Mouse (Mus musculus) liver, embryonic 14.5 days (tissue): ENCODE measurements around the gene Eml2. TPM values are rescaled to one million over a fixed set of nuclear protein-coding genes. Genes with fewer than 3 reads are reported as not detected.

Experiments
- ATAC-seq: fragments of 200-750 bp; cut with Nextera tagmentation; 2 replicates; pipeline ENCODE4 v1.8.0; 2017; ENCODE audit warnings: moderate number of reproducible peaks, mild to moderate bottlenecking, moderate library complexity; ENCODE audit not compliant: insufficient read depth
- DNase-seq, 3 experiments: peaks; one replicate each; pipeline ENCODE4 v3.0.0-alpha.2; 2012 to 2013; ENCODE audit warnings: low read depth in 3 of 3, low spot score in 3 of 3
- H3K27ac ChIP-seq: fragments of 300-500 bp; sonication (generic); 2 replicates; pipeline ENCODE4 v1.5.1; 2014; ENCODE audit warnings: moderate library complexity, mild to moderate bottlenecking, control low read depth, inconsistent platforms
- H3K27me3 ChIP-seq: fragments of 300-500 bp; sonication (generic); 2 replicates; pipeline ENCODE4 v1.6.1; 2014; ENCODE audit warnings: mild to moderate bottlenecking, low read length, moderate library complexity; ENCODE audit not compliant: control insufficient read depth, insufficient read depth
- H3K36me3 ChIP-seq: fragments of 300-500 bp; sonication (generic); replicated peaks from 2 replicates; pipeline ENCODE4 v1.6.1; 2014; ENCODE audit warnings: low read depth; ENCODE audit not compliant: control insufficient read depth, insufficient read depth
- H3K4me1 ChIP-seq, 2 experiments: fragments of 200-500 bp in 1 of 2; fragments of 300-500 bp in 1 of 2; sonication (generic) in 1 of 2; replicated peaks; 2 replicates each; pipeline ENCODE4 v1.6.1; 2012 to 2014; ENCODE audit warnings: antibody characterized with exemption in 1 of 2, inconsistent platforms in 1 of 2, low read length in 1 of 2; ENCODE audit not compliant: control insufficient read depth in 2 of 2, insufficient read depth in 2 of 2
- H3K4me2 ChIP-seq: fragments of 300-500 bp; sonication (generic); 2 replicates; pipeline ENCODE4 v1.6.1; 2014; ENCODE audit warnings: low read depth, mild to moderate bottlenecking, control low read depth, moderate library complexity
- H3K4me3 ChIP-seq, 2 experiments: fragments of 200-500 bp in 1 of 2; fragments of 300-500 bp in 1 of 2; sonication (generic) in 1 of 2; 2 replicates each; pipeline ENCODE4 v1.5.1; 2012 to 2014; ENCODE audit warnings: low read depth in 2 of 2, low read length in 2 of 2, mild to moderate bottlenecking in 2 of 2, control low read depth in 1 of 2, inconsistent platforms in 1 of 2, moderate library complexity in 1 of 2; ENCODE audit not compliant: insufficient read depth in 1 of 2
- H3K9ac ChIP-seq: fragments of 300-500 bp; sonication (generic); replicated peaks from 2 replicates; pipeline ENCODE4 v1.6.1; 2014; ENCODE audit warnings: mild to moderate bottlenecking, control low read depth, moderate library complexity
- H3K9me3 ChIP-seq: fragments of 300-500 bp; sonication (generic); 2 replicates; pipeline ENCODE4 v1.6.1; 2016; ENCODE audit warnings: low read length, mixed read lengths; ENCODE audit not compliant: control insufficient read depth
- CTCF ChIP-seq: IDR thresholded peaks from 2 replicates; pipeline ENCODE4 v1.5.1; 2016; ENCODE audit warnings: antibody characterized with exemption, low read depth, control low read depth
- EP300 ChIP-seq: IDR thresholded peaks from 2 replicates; pipeline ENCODE4 v1.6.1; 2016; ENCODE audit warnings: antibody characterized with exemption, low read depth
- WGBS: fragments of 180-500 bp; shearing (Covaris S2); extraction: QIAGEN DNeasy Blood & Tissue Kit; methylation state at CpG from one replicate; pipeline ENCODE4 v1.1.7; 2014; ENCODE audit not compliant: insufficient replicate concordance; 5-methylcytosine and 5-hydroxymethylcytosine counted together
- polyA plus RNA-seq, 2 experiments: library from polyadenylated mRNA; depleted of rRNA in 1 of 2; stranded (reverse) in 1 of 2; unstranded in 1 of 2; fragments of >200 nt; fragmentation: Nextera tagmentation in 1 of 2; extraction: Ambion mirVana in 1 of 2; gene quantifications; 2 replicates each; pipeline versions ENCODE4 v1.2.1 to v1.2.3; 2012 to 2014

Eml2 gene
- polyA plus RNA-seq, 2 experiments = 0.98 to 7.3 TPM

DNA sequence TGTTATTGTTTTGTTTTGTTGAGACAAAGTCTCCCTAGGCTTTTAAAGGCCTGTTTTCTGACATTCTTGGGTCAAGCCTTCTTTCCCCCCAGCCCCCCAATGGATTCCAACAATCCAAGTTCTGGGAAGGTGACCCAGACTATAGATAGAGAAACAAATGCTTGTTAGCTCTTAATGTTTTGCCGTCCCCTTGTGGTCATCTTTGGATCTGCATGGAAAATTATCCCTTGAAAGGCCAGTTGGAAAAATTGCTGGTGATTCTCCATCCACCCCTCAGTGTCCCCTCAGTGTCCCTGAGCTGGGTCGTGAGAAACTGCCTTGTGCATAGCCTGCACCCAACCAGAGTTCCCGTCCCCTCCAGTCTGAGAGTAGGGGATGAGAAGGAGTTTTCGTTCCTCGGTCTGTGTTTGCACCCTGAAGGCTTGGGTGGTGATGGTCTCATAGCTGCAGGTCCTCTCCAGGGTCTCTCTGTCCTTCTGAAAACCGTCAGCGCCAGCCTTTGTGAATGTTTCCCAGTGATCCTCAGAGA is 32.8 kb downstream of the Eml2 start:
- TF ChIP-seq EP300 (no peak), CTCF (peak; percentile 76)
- H3K36me3 ChIP-seq = no peaks in the 10 kb centered on the region
- H3K27me3 ChIP-seq = peaks cover 25% of the 10 kb centered on the region
- no peak for ATAC-seq
- no peak overlapping the region for H3K9ac ChIP-seq
- no peaks in the 10 kb centered on the region; the same call in 1 of the 2 replicates for H3K9me3 ChIP-seq
- 43% methylated on average over 7 of the region's 7 CpGs for WGBS
- H3K27ac ChIP-seq = no peak overlapping the region
- no peak overlapping the region for H3K4me2 ChIP-seq
- H3K4me3 ChIP-seq = no peak overlapping the region
- DNase-seq = peak in 1 of 3 experiments; percentile 24
- H3K4me1 ChIP-seq = no peaks in the 10 kb centered on the region; a peak in 1 of 4 replicates

GRCm38 (mm10) chr7:19209494-19209893 is 33.3 kb downstream of the Eml2 start:
- no peak overlapping the region for H3K9ac ChIP-seq
- no peak overlapping the region for H3K4me2 ChIP-seq
- H3K27ac ChIP-seq = no peak overlapping the region
- no peaks in the 10 kb centered on the region; the same call in 1 of the 2 replicates for H3K9me3 ChIP-seq
- WGBS = 65% methylated on average over 4 of the region's 4 CpGs
- ATAC-seq (no peak), DNase-seq (no peak)
- TF ChIP-seq EP300 (no peak), CTCF (no peak)
- H3K4me3 ChIP-seq = no peak overlapping the region
- H3K4me1 ChIP-seq = no peaks in the 10 kb centered on the region; a peak in 1 of 4 replicates
- H3K36me3 ChIP-seq = no peaks in the 10 kb centered on the region
- H3K27me3 ChIP-seq = peaks cover 28% of the 10 kb centered on the region

- Histone ChIP-seq H3K4me2 (no peak overlapping the region), H3K27ac (no peak overlapping the region), H3K36me3 (no peaks in the 10 kb centered on the region), H3K27me3 (peaks cover 31% of the 10 kb centered on the region), H3K9me3 (no peaks in the 10 kb centered on the region; the same call in 1 of the 2 replicates), H3K4me1 (no peaks in the 10 kb centered on the region; a peak in 1 of 4 replicates), H3K9ac (no peak overlapping the region), H3K4me3 (no peak overlapping the region)
- 68% methylated on average over 5 of the region's 5 CpGs for WGBS
- ATAC-seq = no peak
- TF ChIP-seq CTCF (peak; percentile 70), EP300 (no peak)
- no peak for DNase-seq
These were observed 33.8 kb downstream of the Eml2 start for GRCm38 (mm10) chr7:19210010-19210409.

GRCm38 (mm10) chr7:19211041-19211675 is 34.9 kb downstream of the Eml2 start:
- H3K27me3 ChIP-seq = peaks cover 34% of the 10 kb centered on the region

DNA sequence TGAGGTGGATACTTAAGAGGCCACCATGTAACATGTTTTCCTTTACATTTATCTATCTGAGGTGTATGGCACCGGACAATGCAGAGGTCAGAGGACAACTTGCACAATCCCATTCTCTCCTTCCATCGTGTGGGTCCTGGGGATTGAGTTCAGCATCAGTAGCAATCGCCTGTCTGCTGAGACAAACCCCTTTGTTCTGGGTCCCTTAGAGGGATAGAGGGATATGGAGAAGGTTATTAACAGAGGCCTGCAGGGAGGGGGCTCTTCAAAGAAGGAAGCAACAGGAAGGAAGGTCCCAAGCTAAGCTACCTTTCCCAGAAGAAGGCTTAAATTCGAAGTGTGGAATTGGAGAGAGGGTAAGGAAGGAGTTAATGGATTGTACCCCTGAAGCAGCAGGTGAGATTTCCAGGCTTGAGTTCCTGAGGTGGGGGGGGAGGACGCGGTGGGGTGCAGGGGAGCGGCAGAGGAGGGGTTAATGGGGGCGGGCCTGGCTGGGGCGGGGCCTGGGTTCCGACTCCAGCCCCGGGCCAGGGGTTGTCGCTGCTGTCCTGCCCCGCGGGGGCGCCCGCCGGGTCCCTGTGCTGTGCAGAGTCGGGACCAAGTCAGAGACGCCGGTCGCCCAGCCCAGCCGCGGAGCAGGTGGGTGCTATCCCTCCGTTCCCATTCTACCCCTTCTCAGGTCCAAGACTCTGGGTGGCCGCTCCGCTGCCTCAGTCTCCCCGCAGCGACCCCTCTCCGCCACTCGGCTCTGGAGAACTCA is 36.0 kb downstream of the Eml2 start, which contains the start of gene Gpr4:
Gpr4 (plus strand) TSS at position 543 of the 760 bp plus-strand sequence.
- Histone ChIP-seq H3K27ac (no peak within 1 kb of the TSS), H3K9me3 (no peaks in the 10 kb centered on the region; the same call in 1 of the 2 replicates), H3K4me1 (no peaks in the 10 kb centered on the region; a peak in 1 of 4 replicates), H3K4me3 (peak within 1 kb of the TSS; percentile 26 to 34; a peak in 3 of 4 replicates), H3K9ac (peak within 1 kb of the TSS; percentile 18; the same call in 1 of the 2 replicates), H3K4me2 (peak within 1 kb of the TSS; percentile 53), H3K27me3 (peaks cover 37% of the 10 kb centered on the region), H3K36me3 (no peaks in the 10 kb centered on the region)
- DNase-seq (no peak), ATAC-seq (no peak)
- WGBS = 4% methylated on average over 29 of the region's 30 CpGs
- no peak for TF ChIP-seq CTCF
- TF ChIP-seq EP300 = no peak

More at GRCm38 (mm10) chr7:19211041-19211675, 34.9 kb downstream of the Eml2 start:
- no peaks in the 10 kb centered on the region; a peak in 1 of 4 replicates for H3K4me1 ChIP-seq
- no peak overlapping the region for H3K27ac ChIP-seq
- no peak overlapping the region for H3K4me3 ChIP-seq
- ATAC-seq (no peak), DNase-seq (no peak)
- TF ChIP-seq CTCF (no peak), EP300 (no peak)
- no peak overlapping the region for H3K9ac ChIP-seq
- no peaks in the 10 kb centered on the region; the same call in 1 of the 2 replicates for H3K9me3 ChIP-seq
- no peaks in the 10 kb centered on the region for H3K36me3 ChIP-seq
- WGBS = 43% methylated on average over 5 of the region's 5 CpGs
- H3K4me2 ChIP-seq = no peak overlapping the region
